Mouse (Mus musculus) layer of hippocampus, adult 9-11 months (tissue): ENCODE measurements around the gene Tnfrsf17.
"Not testable (repeated sequence)": the region's sequence is repeated elsewhere in the genome, so short reads cannot be mapped to it uniquely, and the experiment has no call there.

Source experiments
- DNase-seq: peaks from one replicate; pipeline ENCODE4 v3.0.0; 2022

The Tnfrsf17 gene

DNA sequence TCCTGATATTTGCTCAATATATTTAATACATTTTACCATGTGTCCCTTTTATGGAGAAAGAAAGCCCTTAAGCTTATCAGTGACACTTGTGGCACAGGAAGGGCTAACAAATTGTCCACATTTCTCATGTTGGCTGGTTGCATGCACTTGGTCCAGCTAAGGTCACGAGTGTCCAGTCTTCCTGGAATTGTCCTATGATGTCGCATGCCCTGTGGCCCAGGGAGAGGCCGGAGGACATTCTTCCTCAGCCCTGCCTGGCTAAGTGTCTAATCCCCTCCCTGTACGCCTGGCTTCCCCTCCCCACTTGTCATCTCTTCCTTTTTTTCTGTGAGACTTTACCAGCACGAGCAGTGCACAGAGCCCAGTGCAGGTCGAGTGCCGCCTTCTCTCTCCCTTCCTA is 38.3 kb downstream of the Tnfrsf17 start:
- no peak for DNase-seq

GRCm38 (mm10) chr16:11359173-11359572 is 45.6 kb downstream of the Tnfrsf17 start:
- DNase-seq = no peak

- DNase-seq = no peak
These were observed 46.3 kb downstream of the Tnfrsf17 start for GRCm38 (mm10) chr16:11359919-11360318.

DNA sequence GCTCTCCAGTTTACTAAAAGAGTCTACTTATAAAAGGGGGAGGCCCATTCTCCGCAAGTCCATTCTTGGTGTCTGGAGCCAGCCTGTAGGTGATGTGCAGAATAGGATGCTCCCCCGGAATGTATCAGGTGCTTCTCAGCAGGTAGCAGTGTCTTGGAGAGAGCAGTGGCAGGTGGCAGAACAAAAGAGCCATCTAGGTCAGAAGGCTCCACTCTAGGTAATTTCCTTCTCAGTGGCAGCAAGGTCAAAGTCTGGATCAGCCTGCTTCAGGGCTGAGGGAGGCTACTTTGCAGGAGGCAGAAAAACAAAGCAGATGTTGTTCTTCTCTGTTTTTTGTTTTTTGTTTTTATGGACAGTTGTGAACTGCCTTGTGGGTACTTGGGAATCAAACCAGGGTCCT is 47.0 kb downstream of the Tnfrsf17 start:
- not testable (repeated sequence) for DNase-seq

DNA sequence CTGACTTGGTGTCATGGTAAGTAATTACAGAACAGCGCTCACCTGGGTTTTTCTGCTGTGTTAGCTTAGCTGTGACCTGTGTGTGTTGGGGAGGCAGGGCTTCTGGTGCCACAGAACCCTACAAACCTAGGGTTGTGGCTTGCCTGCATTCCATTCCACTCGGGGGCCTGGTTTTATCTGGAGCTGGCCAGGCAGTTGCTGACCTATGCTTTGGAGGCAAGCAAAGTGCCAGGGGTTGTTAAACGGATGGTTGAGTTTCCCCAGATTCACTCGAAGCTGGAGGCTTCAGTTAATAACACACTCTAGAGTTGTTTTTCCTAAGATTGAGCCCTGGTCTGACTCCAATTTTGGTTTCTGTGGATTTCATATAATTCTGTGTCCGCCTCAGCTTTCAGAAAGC is 52.0 kb downstream of the Tnfrsf17 start:
- DNase-seq = no peak

DNA sequence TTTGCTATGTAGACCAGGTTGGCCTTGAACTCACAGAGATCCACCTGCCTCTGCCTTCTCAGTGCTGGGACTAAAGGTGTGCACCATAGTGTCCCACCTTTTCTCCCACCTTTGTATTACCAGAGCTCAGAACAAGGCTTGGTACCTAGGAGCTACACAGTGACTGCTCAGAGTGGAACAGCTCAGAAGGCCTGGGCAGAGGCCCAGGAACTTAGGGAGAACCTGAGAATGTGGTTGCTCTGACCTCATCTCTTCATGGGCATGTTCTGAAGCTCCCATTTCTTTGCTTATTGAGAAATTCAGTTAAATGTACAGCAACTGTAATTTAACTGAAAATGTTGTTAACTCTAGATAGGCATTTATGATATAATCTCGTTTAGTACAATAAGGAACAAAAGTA is 53.2 kb downstream of the Tnfrsf17 start:
- DNase-seq = no peak

DNA sequence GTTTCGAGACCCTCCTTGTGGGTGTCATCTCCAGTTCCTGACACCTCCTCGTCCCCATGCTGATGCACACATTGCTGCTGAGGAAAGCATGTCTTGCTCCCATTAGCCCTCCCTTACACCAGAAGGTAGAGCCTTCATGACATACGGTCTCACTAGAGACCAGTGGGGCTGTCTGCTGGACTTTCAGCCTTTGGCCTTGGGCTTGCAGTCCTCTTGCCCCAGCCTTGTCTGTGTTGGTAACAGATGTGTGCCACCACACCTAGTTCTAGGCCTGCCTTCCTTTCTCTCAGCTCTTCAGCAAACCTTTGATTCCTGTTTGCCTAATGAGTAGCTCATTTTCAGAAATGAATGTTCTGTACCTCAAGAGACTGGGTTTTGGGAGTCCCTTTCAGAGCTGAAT is 54.8 kb downstream of the Tnfrsf17 start:
- no peak for DNase-seq

GRCm38 (mm10) chr16:11369162-11369561 is 55.5 kb downstream of the Tnfrsf17 start:
- DNase-seq = no peak

- no peak for DNase-seq
These were observed 56.0 kb downstream of the Tnfrsf17 start for GRCm38 (mm10) chr16:11369642-11370041.
